Mouse (Mus musculus): ENCODE results near the gene Nedd9. TPM values are rescaled to one million over a fixed set of nuclear protein-coding genes. Genes with fewer than 3 reads are reported as not detected.

Nedd9 gene
- total and polyA plus RNA-seq, 3 experiments: 41.3 to 48.7 (median 42.5) TPM

DNA sequence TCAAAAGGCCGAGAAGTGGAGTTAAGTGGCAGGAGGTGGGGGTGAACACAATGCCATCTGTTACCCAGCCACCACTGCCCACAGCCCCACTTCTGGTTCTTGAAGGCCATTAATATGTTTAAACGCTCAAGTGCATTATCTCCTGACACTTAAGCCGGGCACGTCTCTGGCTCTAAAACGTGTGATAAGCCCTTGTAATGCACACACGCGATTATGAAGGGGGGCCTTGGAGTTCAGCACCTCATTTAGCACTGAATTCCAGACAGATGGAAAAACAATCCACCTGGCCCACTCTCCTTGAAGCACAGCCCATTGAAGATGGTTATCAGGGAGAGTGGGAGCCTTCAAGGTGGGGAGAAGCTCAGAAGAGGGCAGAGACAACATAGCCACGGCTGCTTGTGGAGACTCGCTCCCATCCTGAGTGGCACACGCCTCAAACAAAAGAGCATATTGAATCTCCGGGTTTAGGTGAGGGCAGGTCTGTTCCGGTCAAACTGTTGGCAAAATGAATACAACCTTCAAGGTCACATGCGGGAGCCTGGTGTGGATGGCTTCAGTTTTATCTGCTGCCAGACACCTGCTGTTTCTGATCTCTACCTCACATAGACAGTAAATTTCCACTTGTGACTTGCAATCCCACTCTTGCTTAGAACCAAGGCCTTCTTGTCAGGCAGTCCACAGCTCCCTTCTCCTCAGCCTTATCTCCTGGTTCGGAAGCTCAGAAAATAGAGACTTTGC lies 30.7 kb downstream of the Nedd9 start (continued):
- TF ChIP-seq ZNF384 (IDR thresholded peaks at IDR 0.05; ENCODE audit: low read depth, low read length) (no peak), USF1 (IDR thresholded peaks at IDR 0.05; ENCODE audit: low read depth, low read length) (no peak), MAX (IDR thresholded peaks at IDR 0.05; ENCODE audit: low read length) (no peak), PAX5 (IDR thresholded peaks at IDR 0.05; ENCODE audit: low read length) (no peak), TCF12 (IDR thresholded peaks at IDR 0.05; ENCODE audit: low read depth, low read length) (no peak)

- Histone ChIP-seq H3K36me3 (replicated peaks in 1 of 2; ENCODE audit: control insufficient read depth in 1 of 2, insufficient read depth in 1 of 2, low read length in 1 of 2) (peaks cover 21 to 68% of the 10 kb centered on the region in 2 experiments), H3K4me1 (ENCODE audit: control insufficient read depth in 1 of 2, insufficient read depth in 2 of 2) (peaks cover 34 to 87% of the 10 kb centered on the region in 2 experiments), H3K9ac (ENCODE audit: insufficient read depth, low read depth) (peak overlapping the region; percentile 42; the same call in 1 of the 2 replicates), H3K4me2 (ENCODE audit: insufficient read depth, low read depth, poor library complexity, severe bottlenecking) (peak overlapping the region; percentile 70), H3K27ac (ENCODE audit: insufficient read depth, low read depth) (peak overlapping the region; percentile 86), H3K4me3 (replicated peaks in 1 of 3; ENCODE audit: low read depth in 2 of 3, low read length in 2 of 3, poor library complexity in 1 of 3) (peak overlapping the region in 1 of 3 experiments; percentile 23), H3K27me3 (replicated peaks) (no peaks in the 10 kb centered on the region), H3K79me2 (replicated peaks; ENCODE audit: control insufficient read depth, extremely low read depth, insufficient read depth, poor library complexity, severe bottlenecking) (peaks cover 4% of the 10 kb centered on the region; the same call in 1 of the 2 replicates), H3K9me3 (replicated peaks; ENCODE audit: low read length) (no peaks in the 10 kb centered on the region)
- in situ Hi-C loops (cut with MboI; ENCODE audit: low pct_ligation_motif_present, low pct_unique_long_range_greater_than_20kb, low sequenced_read_pairs) (loop anchor here (10.0 kb wide), 1 partner anchor 149 kb away; no protein-coding TSS in a partner anchor), dilution Hi-C loops (cut with MboI; ENCODE audit: extremely low pct_ligation_motif_present, extremely low pct_unique_long_range_greater_than_20kb, low sequenced_read_pairs) (no loop called here)
- peak; percentile 37 for DNase-seq (ENCODE audit: extremely low read depth)
- TF ChIP-seq ZMIZ1 (IDR thresholded peaks at IDR 0.05; ENCODE audit: low read depth, low read length) (no peak), POLR2A (IDR thresholded peaks at IDR 0.05; ENCODE audit: low read depth, low read length) (no peak), NRF1 (IDR thresholded peaks at IDR 0.05; ENCODE audit: low read depth, low read length) (no peak), SMC3 (IDR thresholded peaks at IDR 0.05; ENCODE audit: low read depth, low read length) (no peak), MAZ (IDR thresholded peaks at IDR 0.05; ENCODE audit: low read depth, low read length) (peak; percentile 36; the same call in 1 of the 2 replicates), RAD21 (IDR thresholded peaks at IDR 0.05; ENCODE audit: low read depth, low read length) (no peak), CHD2 (IDR thresholded peaks at IDR 0.05; ENCODE audit: low read length) (0 out of 2 replicates have a peak, but pooled peaks have one; percentile 9), TCF12 (IDR thresholded peaks at IDR 0.05; ENCODE audit: low read depth, low read length) (peak; percentile 60), JUND (conservative IDR thresholded peaks at IDR 0.05; ENCODE audit: low read depth, low read length) (no peak), JUN (IDR thresholded peaks at IDR 0.05; ENCODE audit: insufficient read depth, low read depth, low read length) (peak; percentile 58), ETS1 (conservative IDR thresholded peaks at IDR 0.05; ENCODE audit: low read depth, low read length) (no peak; the same call in 1 of the 2 replicates), ZNF384 (IDR thresholded peaks at IDR 0.05; ENCODE audit: low read depth, low read length) (no peak), E2F4 (IDR thresholded peaks at IDR 0.05; ENCODE audit: insufficient replicate concordance, low read depth, low read length) (no peak), GABPA (IDR thresholded peaks at IDR 0.05; ENCODE audit: insufficient replicate concordance, low read depth, low read length) (no peak), NELFE (IDR thresholded peaks at IDR 0.05; ENCODE audit: low read depth, low read length) (0 out of 2 replicates have a peak, but pooled peaks have one; percentile 11), SIN3A (IDR thresholded peaks at IDR 0.05; ENCODE audit: low read length) (peak; percentile 50; the same call in 1 of the 2 replicates), USF1 (IDR thresholded peaks at IDR 0.05; ENCODE audit: low read depth, low read length) (no peak), RCOR1 (conservative IDR thresholded peaks at IDR 0.05; ENCODE audit: low read depth, low read length) (peak; percentile 57; the same call in 1 of the 2 replicates), BHLHE40 (IDR thresholded peaks at IDR 0.05; ENCODE audit: low read depth, low read length) (peak; percentile 72), MXI1 (IDR thresholded peaks at IDR 0.05; ENCODE audit: low read depth, low read length) (peak; percentile 16; the same call in 1 of the 2 replicates), KAT2A (IDR thresholded peaks at IDR 0.05; ENCODE audit: insufficient replicate concordance, low read length) (0 out of 2 replicates have a peak, but pooled peaks have one; percentile 14), IRF4 (IDR thresholded peaks at IDR 0.05; ENCODE audit: low read depth, low read length) (peak; percentile 83), MAFK (IDR thresholded peaks at IDR 0.05; ENCODE audit: insufficient replicate concordance, low read length) (peak; percentile 49; the same call in 1 of the 2 replicates), MAX (IDR thresholded peaks at IDR 0.05; ENCODE audit: low read length) (peak; percentile 55), UBTF (IDR thresholded peaks at IDR 0.05; ENCODE audit: low read depth, low read length) (no peak; the same call in 1 of the 2 replicates), CHD1 (IDR thresholded peaks at IDR 0.05; ENCODE audit: low read depth, low read length) (no peak), HCFC1 (IDR thresholded peaks at IDR 0.05; ENCODE audit: low read depth, low read length) (0 out of 2 replicates have a peak, but pooled peaks have one; percentile 11), EP300 (IDR thresholded peaks at IDR 0.05; ENCODE audit: low read length) (peak; percentile 63)
These were observed 33.7 kb downstream of the Nedd9 start for GRCm38 (mm10) chr13:41453227-41454193.
